Mouse (Mus musculus): ENCODE data around the gene Olfr466. TPM values are rescaled to one million over a fixed set of nuclear protein-coding genes. Genes with fewer than 3 reads are reported as not detected.

Gene Olfr466
- polyA plus RNA-seq (2014; fragmentation: Illumina TruSeq; extraction: RNeasy Lipid Tissue Mini Kit (QIAGEN cat#74804); ENCODE audit: low read depth, low replicate concordance), result not detected

DNA sequence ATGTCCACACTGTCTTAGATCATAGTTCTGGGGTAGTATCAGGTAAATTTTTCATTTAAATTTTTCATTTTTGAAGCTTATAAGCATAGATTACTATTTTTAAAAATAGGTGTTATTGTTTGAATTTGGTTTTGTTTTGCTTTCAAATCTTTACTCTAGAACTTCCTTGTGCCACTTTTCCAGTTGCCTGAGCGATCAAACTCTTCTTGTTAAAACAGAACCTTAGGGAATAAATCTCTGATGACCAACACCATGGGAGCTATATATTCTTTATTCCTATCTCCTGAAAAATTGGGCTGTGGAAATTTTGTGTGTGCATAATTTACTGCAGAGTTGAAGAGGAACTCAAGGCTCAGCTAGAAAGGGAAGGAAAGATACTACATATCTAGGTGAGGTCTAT, at the start of gene Olfr466:
Gene Olfr466, plus strand, starts transcription at position 301 of the 400 bp plus-strand sequence.

DNA sequence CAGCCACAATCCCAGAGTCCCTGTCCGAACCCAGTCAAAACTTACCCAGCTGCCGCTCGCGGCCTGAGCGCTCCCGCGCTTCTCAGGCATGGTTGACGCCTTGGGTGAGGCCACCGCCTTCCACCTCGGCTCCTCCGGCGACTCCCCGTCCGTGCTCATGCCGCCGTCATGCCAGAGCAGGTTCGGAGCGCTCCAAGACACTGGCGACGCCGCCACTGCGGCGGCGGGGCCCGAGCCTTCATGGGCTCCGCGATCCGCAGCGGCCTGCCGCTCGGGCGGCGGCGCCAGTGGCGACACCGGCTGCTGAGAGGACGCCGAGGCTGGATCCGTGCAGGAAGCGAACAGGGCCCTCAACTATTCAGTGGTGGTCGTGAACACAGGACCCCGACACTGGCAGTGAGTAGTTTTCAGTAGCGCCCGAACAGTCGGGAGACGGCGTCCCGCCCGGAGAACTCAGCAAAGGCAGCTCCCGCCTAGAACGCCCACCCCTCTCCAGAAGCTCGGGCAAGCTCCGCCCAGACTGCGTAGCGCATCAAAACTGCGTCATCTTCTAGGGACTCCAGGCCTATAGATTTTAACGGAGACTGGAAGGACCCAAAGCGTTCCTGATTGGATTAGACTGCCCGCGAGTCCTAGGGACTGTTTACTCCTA, 37.5 kb upstream of the Olfr466 start, which contains the start of gene Mfsd14b:
Gene Mfsd14b, minus strand, starts transcription at position 517 of the 652 bp plus-strand sequence.

DNA sequence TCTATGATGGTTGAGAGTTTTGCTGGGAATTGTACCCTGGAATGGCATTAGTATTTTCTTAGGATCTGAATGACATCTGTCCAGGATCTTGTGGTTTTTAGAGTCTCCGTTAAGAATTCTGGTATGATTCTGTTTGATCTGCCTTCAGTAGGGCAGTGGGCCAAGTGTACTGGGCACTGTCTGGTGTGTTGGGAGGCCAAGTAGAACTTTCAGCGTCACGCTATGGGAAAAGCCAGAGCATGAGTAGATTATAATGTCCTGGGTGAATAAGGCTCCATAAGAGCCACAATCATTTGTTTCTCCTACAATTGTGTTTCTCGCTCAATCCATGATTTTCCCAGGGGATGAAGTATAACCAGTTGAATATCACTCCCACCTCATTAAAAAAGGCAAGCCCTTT, 12.3 kb upstream of the Olfr466 start, which contains the start of gene Olfr465-ps1:
Gene Olfr465-ps1, plus strand, starts transcription at position 301 of the 400 bp plus-strand sequence.

Other genes starting within 250 kb of the Olfr466 start
- gene Cntnap3, start 246.3 kb upstream of the Olfr466 start, polyA plus RNA-seq (2014; fragmentation: Illumina TruSeq; extraction: RNeasy Lipid Tissue Mini Kit (QIAGEN cat#74804); ENCODE audit: low read depth, low replicate concordance), result 0.96 TPM
- 2.7 TPM for gene Spata31, start 232.8 kb upstream of the Olfr466 start, polyA plus RNA-seq (2014; fragmentation: Illumina TruSeq; extraction: RNeasy Lipid Tissue Mini Kit (QIAGEN cat#74804); ENCODE audit: low read depth, low replicate concordance)
- 0.31 TPM for gene Spata31d1c, start 117.2 kb upstream of the Olfr466 start, polyA plus RNA-seq (2014; fragmentation: Illumina TruSeq; extraction: RNeasy Lipid Tissue Mini Kit (QIAGEN cat#74804); ENCODE audit: low read depth, low replicate concordance)
- gene Prss47, start 97.5 kb upstream of the Olfr466 start, polyA plus RNA-seq (2014; fragmentation: Illumina TruSeq; extraction: RNeasy Lipid Tissue Mini Kit (QIAGEN cat#74804); ENCODE audit: low read depth, low replicate concordance), result not detected
- 36.1 TPM for gene Mfsd14b, start 37.3 kb upstream of the Olfr466 start, polyA plus RNA-seq (2014; fragmentation: Illumina TruSeq; extraction: RNeasy Lipid Tissue Mini Kit (QIAGEN cat#74804); ENCODE audit: low read depth, low replicate concordance)
- not detected for gene Olfr465-ps1, start 12.2 kb upstream of the Olfr466 start, polyA plus RNA-seq (2014; fragmentation: Illumina TruSeq; extraction: RNeasy Lipid Tissue Mini Kit (QIAGEN cat#74804); ENCODE audit: low read depth, low replicate concordance)
- gene Nlrp4f, start 55.7 kb downstream of the Olfr466 start, polyA plus RNA-seq (2014; fragmentation: Illumina TruSeq; extraction: RNeasy Lipid Tissue Mini Kit (QIAGEN cat#74804); ENCODE audit: low read depth, low replicate concordance), result not detected
- gene Gm10775, start 109.3 kb downstream of the Olfr466 start, polyA plus RNA-seq (2014; fragmentation: Illumina TruSeq; extraction: RNeasy Lipid Tissue Mini Kit (QIAGEN cat#74804); ENCODE audit: low read depth, low replicate concordance), result not detected
- 17.2 TPM for gene Zfp369, start 128.6 kb downstream of the Olfr466 start, polyA plus RNA-seq (2014; fragmentation: Illumina TruSeq; extraction: RNeasy Lipid Tissue Mini Kit (QIAGEN cat#74804); ENCODE audit: low read depth, low replicate concordance)